Mouse (Mus musculus) E14TG2a.4 (cell line): ENCODE data around the gene Dcdc2a.

Source experiments
- CTCF ChIP-seq: conservative IDR thresholded peaks from 2 replicates; pipeline ENCODE4 v1.5.1; 2014; ENCODE audit warnings: low read length
- NANOG ChIP-seq: IDR thresholded peaks from 2 replicates; pipeline ENCODE4 v1.6.1; 2014; ENCODE audit warnings: borderline replicate concordance, low read length, mixed read lengths
- POU5F1 ChIP-seq: IDR thresholded peaks from 2 replicates; pipeline ENCODE4 v1.6.1; 2014; ENCODE audit warnings: low read length, borderline replicate concordance

GRCm38 (mm10) chr13:25257608-25258007 is 201.8 kb downstream of the Dcdc2a start:
- TF ChIP-seq CTCF (no peak), POU5F1 (no peak), NANOG (no peak)
